In the genomic region with DNA sequence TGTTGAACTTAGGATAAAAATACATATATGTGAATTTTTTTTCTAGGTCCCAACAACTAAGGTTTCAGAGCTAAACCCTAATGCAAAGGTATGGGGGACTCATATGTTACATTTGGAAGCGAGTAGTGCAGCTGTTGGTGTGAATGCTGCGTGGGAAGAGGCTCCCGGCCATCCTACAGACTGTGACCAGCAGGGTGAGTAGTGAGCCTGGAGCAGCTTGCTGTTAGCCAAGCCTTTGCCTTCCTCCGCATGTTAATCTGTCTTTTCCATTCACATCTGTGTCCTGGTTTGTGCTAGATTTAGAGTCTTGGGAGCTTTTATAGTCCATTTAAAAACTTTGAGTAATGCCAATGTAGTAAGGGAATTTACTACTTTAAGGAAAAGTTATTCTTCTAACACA, we compare ENCODE assay signal across 8 mouse cellular contexts. TPM values are rescaled to one million over a fixed set of nuclear protein-coding genes. Genes with fewer than 3 reads are reported as not detected.
DNase-seq lines count a peak whose midpoint lies in the region; TF ChIP-seq lines count a peak whose summit lies in the region.

No protein-coding gene starts in this region.

- H3K27me3 ChIP-seq in heart, embryonic 10.5 days (ENCODE audit: insufficient read depth, poor library complexity, severe bottlenecking), result no peaks in the 10 kb centered on the region
- H3K27me3 ChIP-seq in testis, adult 2 months (ENCODE audit: control insufficient read depth, insufficient read depth, low read length), result no peaks in the 10 kb centered on the region

- no peak overlapping the region for H3K27ac ChIP-seq in heart, embryonic 10.5 days
- H3K27ac ChIP-seq in testis, adult 2 months (ENCODE audit: control insufficient read depth, insufficient read depth, low read depth, low read length), result no peak overlapping the region

- TF ChIP-seq POLR2A in testis, adult 2 months (IDR thresholded peaks at IDR 0.05; ENCODE audit: control insufficient read depth, low read depth, low read length), result no peak

- no peak overlapping the region for H3K4me3 ChIP-seq in heart, embryonic 10.5 days
- H3K4me3 ChIP-seq in testis, adult 2 months (ENCODE audit: control insufficient read depth, low read depth, low read length), result no peak overlapping the region

- DNase-seq in heart, postnatal 4 days, result peak; percentile 26
- no peak for DNase-seq in heart, embryonic 10.5 days (ENCODE audit: low spot score)
- no peak for DNase-seq in testis, postnatal 10 days (ENCODE audit: low spot score)
- peak; percentile 45 to 58 for DNase-seq in left cerebral cortex, postnatal 10 days (ENCODE audit: extremely low spot score in 1 of 2, low spot score in 2 of 2)
- no peak for DNase-seq in spleen, adult 12 weeks (ENCODE audit: low spot score)
- DNase-seq in cerebellum, adult 11-12 months, result no peak
- DNase-seq in gastrocnemius, adult 8-10 months (ENCODE audit: low spot score in 2 of 2), result no peak

- 74% methylated on average over 4 of the region's 4 CpGs for WGBS in heart, embryonic 10.5 days

- H3K4me1 ChIP-seq in heart, embryonic 10.5 days, result no peaks in the 10 kb centered on the region
- no peaks in the 10 kb centered on the region for H3K4me1 ChIP-seq in testis, adult 2 months (ENCODE audit: control insufficient read depth, insufficient read depth, low read length)

- TF ChIP-seq CTCF in testis, adult 2 months (IDR thresholded peaks at IDR 0.05; ENCODE audit: control insufficient read depth, insufficient read depth, insufficient replicate concordance, low read depth, low read length), result peak; percentile 31; the same call in 1 of the 2 replicates

- no peaks in the 10 kb centered on the region for H3K9me3 ChIP-seq in heart, embryonic 10.5 days

- peaks cover 57% of the 10 kb centered on the region for H3K36me3 ChIP-seq in heart, embryonic 10.5 days
- H3K36me3 ChIP-seq in testis, adult 2 months (ENCODE audit: control insufficient read depth, insufficient read depth, low read length), result no peaks in the 10 kb centered on the region; the same call in 1 of the 2 replicates

- intact Hi-C loops in left cerebral cortex, postnatal 10 days (cut with DNase I), result no loop called here

RNA-seq across cellular contexts. Expression of a gene that starts 43.1 kb away (rescaled TPM):
- total RNA-seq in heart, postnatal 4 days (2021), result 10 to 100 TPM; 85.3 to 85.8 TPM
- polyA plus RNA-seq in heart, embryonic 10.5 days (2016; fragmentation: Nextera tagmentation; extraction: Ambion mirVana), result 29.3 and 32.1 TPM in 2 replicates
- 9.8 and 10.6 TPM in 2 replicates for polyA plus RNA-seq in testis, adult 2 months (2012; rRNA removed)
- total RNA-seq in left cerebral cortex, postnatal 10 days (2021), result 100 to 1,000 TPM; 103 TPM
- total RNA-seq in gastrocnemius, adult 8-10 months (2022), result 10 to 100 TPM; 61.6 to 73.6 (median 64.8) TPM

Comparison
In these comparisons a context has a peak if more than half of its experiments do, and no peak if none do; other contexts are left out.
1. DNase-seq: peak in heart, postnatal 4 days (single experiment) and left cerebral cortex, postnatal 10 days (2 of 2); none in heart, embryonic 10.5 days (single experiment), testis, postnatal 10 days (single experiment), spleen, adult 12 weeks (single experiment), cerebellum, adult 11-12 months (single experiment) and gastrocnemius, adult 8-10 months (0 of 2).